In the genomic region with DNA sequence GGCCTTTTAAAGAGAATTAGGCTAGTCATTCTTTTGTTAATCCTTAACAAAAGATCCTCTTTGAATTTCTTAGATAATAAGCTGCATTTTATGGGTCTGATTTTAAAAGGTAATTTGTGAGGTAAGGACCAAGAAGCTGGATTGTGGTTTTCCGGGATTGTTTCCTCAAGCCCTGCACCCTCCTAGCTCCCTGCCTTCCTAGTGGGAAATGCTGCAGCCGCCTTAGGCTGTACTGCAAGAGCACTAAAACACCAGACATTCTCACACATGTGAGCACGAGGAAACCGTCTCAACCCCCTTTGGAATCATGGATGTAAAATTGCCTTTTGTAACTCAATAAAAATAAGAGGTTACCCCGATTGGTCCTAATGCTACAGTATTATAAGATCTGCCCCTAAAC, we compare ENCODE assay signal across 8 mouse cellular contexts. TPM values are rescaled to one million over a fixed set of nuclear protein-coding genes. Genes with fewer than 3 reads are reported as not detected.
DNase-seq lines count a peak whose midpoint lies in the region; ATAC-seq lines count a peak whose summit lies in the region.

No protein-coding gene starts in this region.

- no peak overlapping the region for H3K27ac ChIP-seq in embryonic facial prominence, embryonic 12.5 days
- peak overlapping the region; percentile 96 for H3K27ac ChIP-seq in hindbrain, embryonic 10.5 days
- no peak overlapping the region for H3K27ac ChIP-seq in limb, embryonic 13.5 days

- no peak overlapping the region for H3K4me3 ChIP-seq in embryonic facial prominence, embryonic 12.5 days
- H3K4me3 ChIP-seq in hindbrain, embryonic 10.5 days = peak overlapping the region; percentile 95
- H3K4me3 ChIP-seq in limb, embryonic 13.5 days = peak overlapping the region; percentile 5; the same call in 1 of the 2 replicates

- 8% methylated on average over 5 of the region's 5 CpGs for WGBS in embryonic facial prominence, embryonic 12.5 days
- 14% methylated on average over 5 of the region's 5 CpGs for WGBS in hindbrain, embryonic 10.5 days
- 7% methylated on average over 5 of the region's 5 CpGs for WGBS in limb, embryonic 13.5 days

- no peaks in the 10 kb centered on the region for H3K36me3 ChIP-seq in embryonic facial prominence, embryonic 12.5 days
- H3K36me3 ChIP-seq in hindbrain, embryonic 10.5 days = no peaks in the 10 kb centered on the region
- no peaks in the 10 kb centered on the region for H3K36me3 ChIP-seq in limb, embryonic 13.5 days

- H3K27me3 ChIP-seq in embryonic facial prominence, embryonic 12.5 days = no peaks in the 10 kb centered on the region
- H3K27me3 ChIP-seq in hindbrain, embryonic 10.5 days (ENCODE audit: insufficient read depth, poor library complexity, severe bottlenecking) = no peaks in the 10 kb centered on the region
- H3K27me3 ChIP-seq in limb, embryonic 13.5 days = no peaks in the 10 kb centered on the region

- H3K4me1 ChIP-seq in embryonic facial prominence, embryonic 12.5 days = peaks cover 7% of the 10 kb centered on the region
- peaks cover 23% of the 10 kb centered on the region for H3K4me1 ChIP-seq in hindbrain, embryonic 10.5 days (replicated peaks)
- H3K4me1 ChIP-seq in limb, embryonic 13.5 days = peaks cover 13% of the 10 kb centered on the region

- no peaks in the 10 kb centered on the region for H3K9me3 ChIP-seq in embryonic facial prominence, embryonic 12.5 days
- no peaks in the 10 kb centered on the region for H3K9me3 ChIP-seq in hindbrain, embryonic 10.5 days
- H3K9me3 ChIP-seq in limb, embryonic 13.5 days = no peaks in the 10 kb centered on the region

- H3K9ac ChIP-seq in embryonic facial prominence, embryonic 12.5 days = no peak overlapping the region
- no peak overlapping the region for H3K9ac ChIP-seq in limb, embryonic 13.5 days

- peak; percentile 13 for DNase-seq in kidney, adult 11 months
- no peak for DNase-seq in kidney, adult 8-10 months
- DNase-seq in ZHBTc4 (ENCODE audit: low read depth, low spot score) = peak; percentile 31
- peak; percentile 37 for DNase-seq in hindbrain, embryonic 10.5 days (ENCODE audit: low spot score)
- DNase-seq in right cerebral cortex, postnatal 14 days = peak; percentile 13
- DNase-seq in urinary bladder, postnatal 36 days (ENCODE audit: low spot score in 2 of 2) = no peak

- ATAC-seq in embryonic facial prominence, embryonic 12.5 days (ENCODE audit: insufficient number of reproducible peaks, insufficient read depth, low FRiP score, low TSS enrichment) = no peak
- ATAC-seq in limb, embryonic 13.5 days (ENCODE audit: low FRiP score, low read depth) = no peak

- peak overlapping the region; percentile 55 for H3K4me2 ChIP-seq in embryonic facial prominence, embryonic 12.5 days (replicated peaks)
- H3K4me2 ChIP-seq in limb, embryonic 13.5 days (replicated peaks) = peak overlapping the region; percentile 83

RNA-seq across cellular contexts. Expression of a gene that starts 1.6 kb away (rescaled TPM):
- polyA plus RNA-seq in embryonic facial prominence, embryonic 12.5 days (2016; fragmentation: Nextera tagmentation; extraction: Ambion mirVana) = 132 and 136 TPM in 2 replicates
- 89.0 and 113 TPM in 2 replicates for polyA plus RNA-seq in hindbrain, embryonic 10.5 days (2016; fragmentation: Nextera tagmentation; extraction: Ambion mirVana)
- 113 and 119 TPM in 2 replicates for polyA plus RNA-seq in limb, embryonic 13.5 days (2015; fragmentation: Nextera tagmentation; extraction: Ambion mirVana)

Comparison
In these comparisons a context has a peak if more than half of its experiments do, and no peak if none do; other contexts are left out.
1. DNase-seq: peak in kidney, adult 11 months (single experiment), ZHBTc4 (single experiment), hindbrain, embryonic 10.5 days (single experiment) and right cerebral cortex, postnatal 14 days (single experiment); none in kidney, adult 8-10 months (0 of 2) and urinary bladder, postnatal 36 days (0 of 2).